Mouse (Mus musculus): ENCODE data around the gene Gm19426. TPM values are rescaled to one million over a fixed set of nuclear protein-coding genes. Genes with fewer than 3 reads are reported as not detected.
A peak's percentile ranks its signal among the peaks of the same experiment; 100 is the strongest.
"Not testable (repeated sequence)": the region's sequence is repeated elsewhere in the genome, so short reads cannot be mapped to it uniquely, and the experiment has no call there.

Gm19426 gene
- total RNA-seq, 1 experiment, result 13.1 TPM

DNA sequence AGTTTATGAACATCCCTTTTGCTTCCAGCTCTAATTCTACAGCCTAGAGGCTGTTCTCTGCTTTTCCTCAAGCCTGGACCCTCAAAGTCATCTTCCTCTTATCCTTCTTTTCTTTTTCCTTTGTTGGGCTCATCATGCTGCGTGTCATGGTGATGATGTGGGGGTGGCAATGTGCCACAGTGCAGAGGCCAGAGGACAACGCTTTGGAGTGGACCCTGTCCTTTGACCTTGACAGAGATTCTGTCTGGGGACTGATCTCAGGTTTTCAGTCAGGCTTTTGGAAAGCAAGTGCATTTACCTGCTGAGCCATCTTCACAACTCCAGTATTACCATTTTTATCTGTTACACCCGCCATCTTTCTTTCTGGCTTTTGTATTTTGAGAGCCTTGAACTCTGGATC lies 12.2 kb downstream of the Gm19426 start:
- Histone ChIP-seq H3K4me3 (ENCODE audit: insufficient read depth in 1 of 2, low read depth in 1 of 2, low read length in 2 of 2, poor library complexity in 1 of 2, severe bottlenecking in 1 of 2) (no peak overlapping the region), H3K27ac (ENCODE audit: insufficient read depth, low read depth, low read length, poor library complexity, severe bottlenecking) (no peak overlapping the region), H3K4me1 (ENCODE audit: control insufficient read depth in 2 of 2, insufficient read depth in 2 of 2, low read length in 2 of 2, poor library complexity in 1 of 2) (peaks cover 3 to 15% of the 10 kb centered on the region in 2 experiments; a peak in 2 of 4 replicates), H3K9me3 (ENCODE audit: control insufficient read depth, insufficient read depth, low read depth, low read length) (no peaks in the 10 kb centered on the region), H3K9ac (ENCODE audit: insufficient read depth, low read depth, low read length, poor library complexity, severe bottlenecking) (no peak overlapping the region), H3K36me3 (ENCODE audit: control insufficient read depth, insufficient read depth, low read length, poor library complexity, severe bottlenecking) (no peaks in the 10 kb centered on the region)
- no peak for DNase-seq (ENCODE audit: low read depth, low spot score)
- TF ChIP-seq MAFK (IDR thresholded peaks at IDR 0.05; ENCODE audit: insufficient read depth, low read depth, low read length), result no peak
- TF ChIP-seq CHD2 (IDR thresholded peaks at IDR 0.05; ENCODE audit: low read depth, low read length), result no peak
- TF ChIP-seq ZC3H11A (IDR thresholded peaks at IDR 0.05; ENCODE audit: borderline replicate concordance, low read depth, low read length), result no peak
- no peak for TF ChIP-seq HCFC1 (IDR thresholded peaks at IDR 0.05; ENCODE audit: borderline replicate concordance, insufficient read depth, low read length)
- no peak for TF ChIP-seq ZNF384 (IDR thresholded peaks at IDR 0.05; ENCODE audit: low read depth, low read length)
- in situ Hi-C loops (cut with MboI; ENCODE audit: low sequenced_read_pairs in 2 of 2, unreplicated experiment in 2 of 2), result no loop called here

GRCm38 (mm10) chr2:84728191-84728590 lies 15.3 kb downstream of the Gm19426 start:
- H3K4me3 ChIP-seq (ENCODE audit: insufficient read depth in 1 of 2, low read depth in 1 of 2, low read length in 2 of 2, poor library complexity in 1 of 2, severe bottlenecking in 1 of 2), result 0 out of 4 replicates have a peak overlapping the region, but pooled peaks of 1 of the 2 experiments have one; percentile 87
- in situ Hi-C loops (cut with MboI; ENCODE audit: low sequenced_read_pairs in 2 of 2, unreplicated experiment in 2 of 2); DNase-seq (ENCODE audit: low read depth, low spot score): not testable (repeated sequence)

GRCm38 (mm10) chr2:84727172-84727858 lies 16.1 kb downstream of the Gm19426 start, which contains the start of gene Clp1:
Gene Clp1, minus strand, starts transcription at chr2:84727350.
- Histone ChIP-seq H3K9me3 (ENCODE audit: control insufficient read depth, insufficient read depth, low read depth, low read length) (no peaks in the 10 kb centered on the region), H3K36me3 (ENCODE audit: control insufficient read depth, insufficient read depth, low read length, poor library complexity, severe bottlenecking) (peaks cover 13% of the 10 kb centered on the region), H3K9ac (ENCODE audit: insufficient read depth, low read depth, low read length, poor library complexity, severe bottlenecking) (peak within 1 kb of the TSS; percentile 68), H3K4me3 (ENCODE audit: insufficient read depth in 1 of 2, low read depth in 1 of 2, low read length in 2 of 2, poor library complexity in 1 of 2, severe bottlenecking in 1 of 2) (peak within 1 kb of the TSS; percentile 72 to 87), H3K4me1 (ENCODE audit: control insufficient read depth in 2 of 2, insufficient read depth in 2 of 2, low read length in 2 of 2, poor library complexity in 1 of 2) (peaks cover 3 to 4% of the 10 kb centered on the region in 2 experiments; a peak in 2 of 4 replicates), H3K27ac (ENCODE audit: insufficient read depth, low read depth, low read length, poor library complexity, severe bottlenecking) (no peak within 1 kb of the TSS)
- TF ChIP-seq CHD2 (IDR thresholded peaks at IDR 0.05; ENCODE audit: low read depth, low read length) (no peak), HCFC1 (IDR thresholded peaks at IDR 0.05; ENCODE audit: borderline replicate concordance, insufficient read depth, low read length) (peak; percentile 98), ZNF384 (IDR thresholded peaks at IDR 0.05; ENCODE audit: low read depth, low read length) (no peak), ZC3H11A (IDR thresholded peaks at IDR 0.05; ENCODE audit: borderline replicate concordance, low read depth, low read length) (no peak), MAFK (IDR thresholded peaks at IDR 0.05; ENCODE audit: insufficient read depth, low read depth, low read length) (peak; percentile 65; the same call in 1 of the 2 replicates)
- DNase-seq (ENCODE audit: low read depth, low spot score), result peak; percentile 99
- in situ Hi-C loops (cut with MboI; ENCODE audit: low sequenced_read_pairs in 2 of 2, unreplicated experiment in 2 of 2), result no loop called here

More at GRCm38 (mm10) chr2:84728191-84728590, 15.3 kb downstream of the Gm19426 start:
- not testable (repeated sequence) for H3K4me1 ChIP-seq (ENCODE audit: control insufficient read depth in 2 of 2, insufficient read depth in 2 of 2, low read length in 2 of 2, poor library complexity in 1 of 2); H3K27ac ChIP-seq (ENCODE audit: insufficient read depth, low read depth, low read length, poor library complexity, severe bottlenecking); H3K9ac ChIP-seq (ENCODE audit: insufficient read depth, low read depth, low read length, poor library complexity, severe bottlenecking); H3K9me3 ChIP-seq (ENCODE audit: control insufficient read depth, insufficient read depth, low read depth, low read length)
- peaks cover 13% of the 10 kb centered on the region for H3K36me3 ChIP-seq (ENCODE audit: control insufficient read depth, insufficient read depth, low read length, poor library complexity, severe bottlenecking)

GRCm38 (mm10) chr2:84726716-84727115 lies 16.7 kb downstream of the Gm19426 start:
- Histone ChIP-seq H3K4me3 (ENCODE audit: insufficient read depth in 1 of 2, low read depth in 1 of 2, low read length in 2 of 2, poor library complexity in 1 of 2, severe bottlenecking in 1 of 2) (peak overlapping the region; percentile 72 to 87), H3K9ac (ENCODE audit: insufficient read depth, low read depth, low read length, poor library complexity, severe bottlenecking) (peak overlapping the region; percentile 68), H3K27ac (ENCODE audit: insufficient read depth, low read depth, low read length, poor library complexity, severe bottlenecking) (no peak overlapping the region), H3K36me3 (ENCODE audit: control insufficient read depth, insufficient read depth, low read length, poor library complexity, severe bottlenecking) (peaks cover 13% of the 10 kb centered on the region), H3K9me3 (ENCODE audit: control insufficient read depth, insufficient read depth, low read depth, low read length) (no peaks in the 10 kb centered on the region), H3K4me1 (ENCODE audit: control insufficient read depth in 2 of 2, insufficient read depth in 2 of 2, low read length in 2 of 2, poor library complexity in 1 of 2) (peaks cover 3 to 4% of the 10 kb centered on the region in 2 experiments; a peak in 2 of 4 replicates)
- TF ChIP-seq MAFK (IDR thresholded peaks at IDR 0.05; ENCODE audit: insufficient read depth, low read depth, low read length) (no peak), ZC3H11A (IDR thresholded peaks at IDR 0.05; ENCODE audit: borderline replicate concordance, low read depth, low read length) (no peak), ZNF384 (IDR thresholded peaks at IDR 0.05; ENCODE audit: low read depth, low read length) (no peak), HCFC1 (IDR thresholded peaks at IDR 0.05; ENCODE audit: borderline replicate concordance, insufficient read depth, low read length) (no peak), CHD2 (IDR thresholded peaks at IDR 0.05; ENCODE audit: low read depth, low read length) (no peak)
- in situ Hi-C loops (cut with MboI; ENCODE audit: low sequenced_read_pairs in 2 of 2, unreplicated experiment in 2 of 2), result no loop called here
- DNase-seq (ENCODE audit: low read depth, low spot score), result no peak

All from ES-E14 (cell line).